Mouse (Mus musculus) kidney, embryonic 16.5 days (tissue): ENCODE measurements around the gene Tmem184a. TPM values are rescaled to one million over a fixed set of nuclear protein-coding genes. Genes with fewer than 3 reads are reported as not detected.

Experiments used
- microRNA-seq: library from miRNA; unstranded; fragments of <30 nt; microRNA quantifications from one replicate; pipeline ENCODE4, GENCODE M21; 2016
- polyA plus RNA-seq: library from polyadenylated mRNA; unstranded; fragments of >200 nt; fragmentation: Nextera tagmentation; extraction: Ambion mirVana; gene quantifications from 2 replicates; pipeline ENCODE4 v1.2.1, GENCODE M21; 2015

Gene Tmem184a
- polyA plus RNA-seq, 1 experiment from 2014 or later = 10.3 TPM

Small RNA genes lying within 50 kb of the gene (microRNA-seq; reads per million reads assigned to microRNA genes)
- not detected for gene Mir7037

Other genes with a start within 250 kb of the Tmem184a start
- 5.4 TPM in 2 replicates for gene Micall2, start 83.6 kb downstream of the Tmem184a start, polyA plus RNA-seq
- gene Ints1, start 44.2 kb downstream of the Tmem184a start, polyA plus RNA-seq = 28.3 and 30.4 TPM in 2 replicates
- gene Mafk, start 28.4 kb downstream of the Tmem184a start, polyA plus RNA-seq = 12.2 and 13.3 TPM in 2 replicates
- gene Gm26938, start 6.5 kb upstream of the Tmem184a start, polyA plus RNA-seq = 0.72 TPM in 1 of 2 replicates, not detected in the other
- gene Psmg3, start 7.0 kb upstream of the Tmem184a start, polyA plus RNA-seq = 74.3 and 77.5 TPM in 2 replicates
- 0.24 and 0.37 TPM in 2 replicates for gene Elfn1, start 88.0 kb upstream of the Tmem184a start, polyA plus RNA-seq